Mouse (Mus musculus): ENCODE data around the gene Gm29797. TPM values are rescaled to one million over a fixed set of nuclear protein-coding genes. Genes with fewer than 3 reads are reported as not detected.

Gm29797 gene
- total and polyA plus RNA-seq, 2 experiments from 2014 or later = not detected

GRCm38 (mm10) chr2:181695776-181696175 is 38.9 kb downstream of the Gm29797 start:
- WGBS = 62% methylated on average over 1 of the region's 1 CpGs

GRCm38 (mm10) chr2:181696801-181697420 is 40.1 kb downstream of the Gm29797 start:
- H3K4me3 ChIP-seq (ENCODE audit: low read depth, low read length) = no peak overlapping the region
- no peaks in the 10 kb centered on the region for H3K36me3 ChIP-seq (ENCODE audit: insufficient read depth)
- ATAC-seq (no peak), DNase-seq (no peak)
- peaks cover 6% of the 10 kb centered on the region for H3K4me1 ChIP-seq (ENCODE audit: insufficient read depth)
- H3K9ac ChIP-seq = no peak overlapping the region
- WGBS = 81% methylated on average over 33 of the region's 33 CpGs
- no peaks in the 10 kb centered on the region for H3K9me3 ChIP-seq (ENCODE audit: low read length)
- H3K4me2 ChIP-seq (ENCODE audit: low read depth) = no peak overlapping the region
- H3K27ac ChIP-seq (ENCODE audit: low read depth, low read length) = no peak overlapping the region
- no peaks in the 10 kb centered on the region for H3K27me3 ChIP-seq (ENCODE audit: insufficient read depth, low read length)
- no peak for TF ChIP-seq CTCF (IDR thresholded peaks at IDR 0.05; ENCODE audit: low read depth)

More at GRCm38 (mm10) chr2:181695776-181696175, 38.9 kb downstream of the Gm29797 start:
- Histone ChIP-seq H3K36me3 (ENCODE audit: insufficient read depth) (no peaks in the 10 kb centered on the region), H3K9ac (no peak overlapping the region), H3K4me1 (ENCODE audit: insufficient read depth) (peaks cover 6% of the 10 kb centered on the region), H3K4me2 (ENCODE audit: low read depth) (no peak overlapping the region), H3K4me3 (ENCODE audit: low read depth, low read length) (no peak overlapping the region), H3K27me3 (ENCODE audit: insufficient read depth, low read length) (no peaks in the 10 kb centered on the region), H3K9me3 (ENCODE audit: low read length) (no peaks in the 10 kb centered on the region), H3K27ac (ENCODE audit: low read depth, low read length) (no peak overlapping the region)
- no peak for TF ChIP-seq CTCF (IDR thresholded peaks at IDR 0.05; ENCODE audit: low read depth)
- no peak for DNase-seq
- ATAC-seq = no peak

- H3K36me3 ChIP-seq (ENCODE audit: insufficient read depth) = no peaks in the 10 kb centered on the region
- DNase-seq (no peak), ATAC-seq (no peak)
- no peak within 1 kb of the TSS for H3K27ac ChIP-seq (ENCODE audit: low read depth, low read length)
- no peaks in the 10 kb centered on the region for H3K9me3 ChIP-seq (ENCODE audit: low read length)
- WGBS = 40% methylated on average over 5 of the region's 5 CpGs
- no peak within 1 kb of the TSS for H3K9ac ChIP-seq
- TF ChIP-seq CTCF (IDR thresholded peaks at IDR 0.05; ENCODE audit: low read depth) = no peak
- H3K4me3 ChIP-seq (ENCODE audit: low read depth, low read length) = no peak within 1 kb of the TSS
- no peak within 1 kb of the TSS for H3K4me2 ChIP-seq (ENCODE audit: low read depth)
- H3K4me1 ChIP-seq (ENCODE audit: insufficient read depth) = no peaks in the 10 kb centered on the region
- no peaks in the 10 kb centered on the region for H3K27me3 ChIP-seq (ENCODE audit: insufficient read depth, low read length)
Measured at GRCm38 (mm10) chr2:181698241-181698640, 41.4 kb downstream of the Gm29797 start, which contains the start of gene Lkaaear1. Gene Lkaaear1, minus strand, starts transcription at chr2:181698442.

GRCm38 (mm10) chr2:181706668-181707067 is 49.8 kb downstream of the Gm29797 start:
- no peaks in the 10 kb centered on the region for H3K9me3 ChIP-seq (ENCODE audit: low read length)
- DNase-seq (no peak), ATAC-seq (no peak)
- no peak overlapping the region for H3K4me2 ChIP-seq (ENCODE audit: low read depth)
- H3K36me3 ChIP-seq (ENCODE audit: insufficient read depth) = no peaks in the 10 kb centered on the region
- H3K4me1 ChIP-seq (ENCODE audit: insufficient read depth) = no peaks in the 10 kb centered on the region
- no peaks in the 10 kb centered on the region for H3K27me3 ChIP-seq (ENCODE audit: insufficient read depth, low read length)
- H3K27ac ChIP-seq (ENCODE audit: low read depth, low read length) = no peak overlapping the region
- peak; percentile 56 for TF ChIP-seq CTCF (IDR thresholded peaks at IDR 0.05; ENCODE audit: low read depth)
- no peak overlapping the region for H3K9ac ChIP-seq
- WGBS = 50% methylated on average over 4 of the region's 4 CpGs
- no peak overlapping the region for H3K4me3 ChIP-seq (ENCODE audit: low read depth, low read length)

Other genes with a start within 250 kb of the Gm29797 start
- gene Zbtb46, start 197.6 kb upstream of the Gm29797 start, total RNA-seq (2014; rRNA removed) = 11.7 and 17.7 TPM in 2 replicates
- gene Zbtb46, start 197.6 kb upstream of the Gm29797 start, polyA plus RNA-seq (2015; fragmentation: Nextera tagmentation; extraction: Ambion mirVana) = 8.2 and 11.0 TPM in 2 replicates
- gene Abhd16b, start 163.8 kb upstream of the Gm29797 start, total RNA-seq (2014; rRNA removed) = not detected in 2 replicates
- gene Abhd16b, start 163.8 kb upstream of the Gm29797 start, polyA plus RNA-seq (2015; fragmentation: Nextera tagmentation; extraction: Ambion mirVana) = not detected in 2 replicates
- gene Tpd52l2, start 159.9 kb upstream of the Gm29797 start, total RNA-seq (2014; rRNA removed) = 91.7 and 120 TPM in 2 replicates
- 114 and 128 TPM in 2 replicates for gene Tpd52l2, start 159.9 kb upstream of the Gm29797 start, polyA plus RNA-seq (2015; fragmentation: Nextera tagmentation; extraction: Ambion mirVana)
- gene Dnajc5, start 136.5 kb upstream of the Gm29797 start, total RNA-seq (2014; rRNA removed) = 252 and 369 TPM in 2 replicates
- gene Dnajc5, start 136.5 kb upstream of the Gm29797 start, polyA plus RNA-seq (2015; fragmentation: Nextera tagmentation; extraction: Ambion mirVana) = 207 and 270 TPM in 2 replicates
- gene Uckl1, start 72.1 kb upstream of the Gm29797 start, total RNA-seq (2014; rRNA removed) = 55.8 and 59.1 TPM in 2 replicates
- gene Uckl1, start 72.1 kb upstream of the Gm29797 start, polyA plus RNA-seq (2015; fragmentation: Nextera tagmentation; extraction: Ambion mirVana) = 42.7 and 43.0 TPM in 2 replicates
- 45.8 and 49.6 TPM in 2 replicates for gene Prpf6, start 65.2 kb upstream of the Gm29797 start, total RNA-seq (2014; rRNA removed)
- gene Prpf6, start 65.2 kb upstream of the Gm29797 start, polyA plus RNA-seq (2015; fragmentation: Nextera tagmentation; extraction: Ambion mirVana) = 43.7 and 46.5 TPM in 2 replicates
- 74.6 and 75.6 TPM in 2 replicates for gene Zfp512b, start 64.2 kb upstream of the Gm29797 start, total RNA-seq (2014; rRNA removed)
- gene Zfp512b, start 64.2 kb upstream of the Gm29797 start, polyA plus RNA-seq (2015; fragmentation: Nextera tagmentation; extraction: Ambion mirVana) = 44.7 and 62.3 TPM in 2 replicates
- 64.9 and 85.6 TPM in 2 replicates for gene Samd10, start 57.8 kb upstream of the Gm29797 start, total RNA-seq (2014; rRNA removed)
- gene Samd10, start 57.8 kb upstream of the Gm29797 start, polyA plus RNA-seq (2015; fragmentation: Nextera tagmentation; extraction: Ambion mirVana) = 82.6 and 108 TPM in 2 replicates
- gene Sox18, start 14.6 kb downstream of the Gm29797 start, total RNA-seq (2014; rRNA removed) = 5.4 and 8.9 TPM in 2 replicates
- 8.6 and 11.1 TPM in 2 replicates for gene Sox18, start 14.6 kb downstream of the Gm29797 start, polyA plus RNA-seq (2015; fragmentation: Nextera tagmentation; extraction: Ambion mirVana)
- 51.1 and 55.6 TPM in 2 replicates for gene Tcea2, start 23.3 kb downstream of the Gm29797 start, total RNA-seq (2014; rRNA removed)
- 53.8 and 57.5 TPM in 2 replicates for gene Tcea2, start 23.3 kb downstream of the Gm29797 start, polyA plus RNA-seq (2015; fragmentation: Nextera tagmentation; extraction: Ambion mirVana)
- 43.7 and 50.2 TPM in 2 replicates for gene Rgs19, start 36.9 kb downstream of the Gm29797 start, total RNA-seq (2014; rRNA removed)
- 56.4 and 57.4 TPM in 2 replicates for gene Rgs19, start 36.9 kb downstream of the Gm29797 start, polyA plus RNA-seq (2015; fragmentation: Nextera tagmentation; extraction: Ambion mirVana)
- gene Lkaaear1, start 41.4 kb downstream of the Gm29797 start, total RNA-seq (2014; rRNA removed) = not detected in 2 replicates
- gene Lkaaear1, start 41.4 kb downstream of the Gm29797 start, polyA plus RNA-seq (2015; fragmentation: Nextera tagmentation; extraction: Ambion mirVana) = not detected in 2 replicates
- 114 and 134 TPM in 2 replicates for gene Oprl1, start 58.0 kb downstream of the Gm29797 start, total RNA-seq (2014; rRNA removed)
- 51.3 and 62.5 TPM in 2 replicates for gene Oprl1, start 58.0 kb downstream of the Gm29797 start, polyA plus RNA-seq (2015; fragmentation: Nextera tagmentation; extraction: Ambion mirVana)
- 39.0 and 55.0 TPM in 2 replicates for gene Myt1, start 106.3 kb downstream of the Gm29797 start, total RNA-seq (2014; rRNA removed)
- 4.0 and 6.7 TPM in 2 replicates for gene Myt1, start 106.3 kb downstream of the Gm29797 start, polyA plus RNA-seq (2015; fragmentation: Nextera tagmentation; extraction: Ambion mirVana)
- 30.1 and 36.3 TPM in 2 replicates for gene Pcmtd2, start 180.8 kb downstream of the Gm29797 start, total RNA-seq (2014; rRNA removed)
- 17.9 and 25.8 TPM in 2 replicates for gene Pcmtd2, start 180.8 kb downstream of the Gm29797 start, polyA plus RNA-seq (2015; fragmentation: Nextera tagmentation; extraction: Ambion mirVana)
- gene Polr3k, start 207.3 kb downstream of the Gm29797 start, total RNA-seq (2014; rRNA removed) = 66.5 and 69.2 TPM in 2 replicates
- 80.1 and 86.1 TPM in 2 replicates for gene Polr3k, start 207.3 kb downstream of the Gm29797 start, polyA plus RNA-seq (2015; fragmentation: Nextera tagmentation; extraction: Ambion mirVana)